Mouse (Mus musculus): ENCODE data around the gene Kif16b. TPM values are rescaled to one million over a fixed set of nuclear protein-coding genes. Genes with fewer than 3 reads are reported as not detected.

Gene Kif16b
- polyA plus RNA-seq, 1 experiment from 2014 or later, result 5.2 TPM

- Histone ChIP-seq H3K4me1 (ENCODE audit: control insufficient read depth, insufficient read depth, low read length) (no peaks in the 10 kb centered on the region), H3K27ac (ENCODE audit: low read depth, low read length) (no peak overlapping the region), H3K4me3 (ENCODE audit: low read depth, low read length) (no peak overlapping the region), H3K27me3 (ENCODE audit: control insufficient read depth, insufficient read depth, low read length) (no peaks in the 10 kb centered on the region), H3K9me3 (ENCODE audit: control insufficient read depth, low read length) (no peaks in the 10 kb centered on the region), H3K4me2 (no peak overlapping the region), H3K9ac (ENCODE audit: low read length) (no peak overlapping the region), H3K36me3 (ENCODE audit: control insufficient read depth, insufficient read depth, low read length) (no peaks in the 10 kb centered on the region)
- 81% methylated on average over 5 of the region's 5 CpGs for WGBS
- no peak for ATAC-seq (ENCODE audit: low FRiP score)
- DNase-seq (ENCODE audit: low spot score, missing footprints), result no peak
Observed at GRCm38 (mm10) chr2:142682965-142683709, 218.2 kb downstream of the Kif16b start.

DNA sequence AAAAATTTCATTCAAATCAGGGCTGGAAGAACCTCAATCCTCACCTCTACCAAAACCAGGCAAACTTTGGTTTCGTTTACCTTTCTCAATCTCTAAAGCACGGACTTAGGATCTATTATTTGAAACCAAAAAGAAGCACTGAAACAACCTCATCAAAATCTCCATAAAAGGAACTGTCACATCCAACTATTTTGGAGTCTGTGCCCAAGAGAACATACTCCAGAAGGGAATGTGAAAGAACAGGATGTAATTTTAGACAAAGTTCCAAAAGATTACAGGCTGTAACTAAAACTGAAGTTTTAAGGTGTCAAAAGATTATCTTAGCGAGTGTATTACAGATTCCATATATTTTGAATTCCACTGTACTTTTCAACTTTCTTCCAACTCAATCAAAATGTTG lies 232.9 kb downstream of the Kif16b start:
- ATAC-seq (ENCODE audit: low FRiP score), result no peak
- WGBS, result 86% methylated on average over 3 of the region's 3 CpGs

DNA sequence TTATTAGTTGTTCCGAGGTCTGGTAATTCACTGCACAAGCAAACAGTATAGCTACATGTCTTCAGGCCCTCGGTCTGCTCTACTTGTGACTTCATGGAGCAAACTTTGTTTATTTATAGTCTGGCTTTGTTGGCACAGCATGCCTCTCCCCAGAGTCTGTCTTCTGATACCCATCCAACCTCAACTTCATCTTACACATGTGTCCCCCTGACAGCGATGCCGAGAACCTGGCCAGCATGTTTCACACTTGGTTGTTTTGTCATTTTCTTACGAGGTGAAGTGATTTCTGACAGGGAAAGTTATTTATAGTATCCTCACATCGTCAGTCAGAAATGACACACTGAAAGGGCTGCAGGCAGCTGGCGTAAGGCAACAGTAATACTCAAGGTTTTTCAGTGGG lies 249.7 kb downstream of the Kif16b start:
- DNase-seq (ENCODE audit: low spot score, missing footprints) (no peak), ATAC-seq (ENCODE audit: low FRiP score) (no peak)
- Histone ChIP-seq H3K9ac (ENCODE audit: low read length) (no peak overlapping the region), H3K36me3 (ENCODE audit: control insufficient read depth, insufficient read depth, low read length) (no peaks in the 10 kb centered on the region), H3K4me1 (ENCODE audit: control insufficient read depth, insufficient read depth, low read length) (no peaks in the 10 kb centered on the region), H3K27me3 (ENCODE audit: control insufficient read depth, insufficient read depth, low read length) (no peaks in the 10 kb centered on the region), H3K4me3 (ENCODE audit: low read depth, low read length) (no peak overlapping the region), H3K27ac (ENCODE audit: low read depth, low read length) (no peak overlapping the region), H3K9me3 (ENCODE audit: control insufficient read depth, low read length) (no peaks in the 10 kb centered on the region), H3K4me2 (no peak overlapping the region)
- WGBS, result 83% methylated on average over 7 of the region's 7 CpGs

More for the DNA sequence above, 232.9 kb downstream of the Kif16b start:
- no peak for DNase-seq (ENCODE audit: low spot score, missing footprints)
- no peak overlapping the region for H3K4me2 ChIP-seq
- no peaks in the 10 kb centered on the region for H3K36me3 ChIP-seq (ENCODE audit: control insufficient read depth, insufficient read depth, low read length)
- no peak overlapping the region for H3K4me3 ChIP-seq (ENCODE audit: low read depth, low read length)
- H3K27ac ChIP-seq (ENCODE audit: low read depth, low read length), result no peak overlapping the region
- H3K27me3 ChIP-seq (ENCODE audit: control insufficient read depth, insufficient read depth, low read length), result no peaks in the 10 kb centered on the region
- no peaks in the 10 kb centered on the region for H3K4me1 ChIP-seq (ENCODE audit: control insufficient read depth, insufficient read depth, low read length)
- H3K9me3 ChIP-seq (ENCODE audit: control insufficient read depth, low read length), result no peaks in the 10 kb centered on the region
- no peak overlapping the region for H3K9ac ChIP-seq (ENCODE audit: low read length)

DNA sequence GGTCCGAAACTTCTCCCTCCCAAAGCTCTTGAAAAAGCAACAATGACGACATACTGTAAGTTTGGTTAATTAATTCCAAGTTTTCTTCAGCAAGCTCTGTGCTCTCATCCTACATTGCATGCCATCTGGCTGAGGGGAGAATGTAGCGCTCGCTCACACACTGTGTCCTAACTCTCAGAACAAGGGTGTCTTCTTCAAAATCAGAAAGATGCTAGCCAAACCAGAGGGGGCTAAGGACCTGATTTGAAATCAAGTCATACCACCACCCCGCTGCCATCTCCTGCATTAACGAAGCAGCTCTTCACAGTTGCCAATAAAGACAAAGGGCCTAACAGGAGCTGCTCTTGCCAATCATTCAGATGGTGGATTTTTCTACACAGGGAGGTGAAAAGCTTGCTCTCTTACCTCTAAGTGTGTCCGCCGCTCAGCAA lies 253.3 kb downstream of the Kif16b start:
- no peaks in the 10 kb centered on the region for H3K27me3 ChIP-seq (ENCODE audit: control insufficient read depth, insufficient read depth, low read length)
- H3K36me3 ChIP-seq (ENCODE audit: control insufficient read depth, insufficient read depth, low read length), result 0 out of 2 replicates have a peak, but pooled peaks cover 2% of the 10 kb centered on the region
- H3K9ac ChIP-seq (ENCODE audit: low read length), result no peak overlapping the region
- H3K27ac ChIP-seq (ENCODE audit: low read depth, low read length), result no peak overlapping the region
- H3K9me3 ChIP-seq (ENCODE audit: control insufficient read depth, low read length), result no peaks in the 10 kb centered on the region
- H3K4me1 ChIP-seq (ENCODE audit: control insufficient read depth, insufficient read depth, low read length), result no peaks in the 10 kb centered on the region
- no peak for DNase-seq (ENCODE audit: low spot score, missing footprints)
- no peak for ATAC-seq (ENCODE audit: low FRiP score)
- no peak overlapping the region for H3K4me2 ChIP-seq
- 88% methylated on average over 8 of the region's 8 CpGs for WGBS
- no peak overlapping the region for H3K4me3 ChIP-seq (ENCODE audit: low read depth, low read length)

DNA sequence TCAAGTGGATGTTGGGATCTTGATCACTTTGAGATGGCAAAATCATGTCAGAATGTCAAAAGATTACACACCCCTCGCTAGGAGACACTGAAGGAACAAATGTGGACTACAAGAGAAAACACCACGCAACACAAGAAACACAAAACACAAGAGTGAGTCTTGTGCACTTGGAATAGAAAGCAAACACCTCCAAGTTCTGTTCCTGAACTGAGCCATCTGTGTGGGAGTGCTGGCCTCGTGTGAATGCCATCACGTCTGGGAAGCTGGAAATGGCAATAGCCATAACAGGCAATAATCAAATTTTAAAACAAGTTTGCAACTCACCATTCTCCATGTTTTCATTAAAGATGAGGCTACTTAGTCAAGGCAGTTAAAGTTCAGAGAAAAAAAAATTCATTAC lies 254.5 kb downstream of the Kif16b start:
- H3K9me3 ChIP-seq (ENCODE audit: control insufficient read depth, low read length), result no peaks in the 10 kb centered on the region
- DNase-seq (ENCODE audit: low spot score, missing footprints) (no peak), ATAC-seq (ENCODE audit: low FRiP score) (no peak)
- H3K4me2 ChIP-seq, result no peak overlapping the region
- H3K36me3 ChIP-seq (ENCODE audit: control insufficient read depth, insufficient read depth, low read length), result 0 out of 2 replicates have a peak, but pooled peaks cover 2% of the 10 kb centered on the region
- no peak overlapping the region for H3K27ac ChIP-seq (ENCODE audit: low read depth, low read length)
- no peak overlapping the region for H3K4me3 ChIP-seq (ENCODE audit: low read depth, low read length)
- H3K9ac ChIP-seq (ENCODE audit: low read length), result no peak overlapping the region
- 90% methylated on average over 4 of the region's 4 CpGs for WGBS
- H3K4me1 ChIP-seq (ENCODE audit: control insufficient read depth, insufficient read depth, low read length), result no peaks in the 10 kb centered on the region
- H3K27me3 ChIP-seq (ENCODE audit: control insufficient read depth, insufficient read depth, low read length), result no peaks in the 10 kb centered on the region

- ATAC-seq (ENCODE audit: low FRiP score) (no peak), DNase-seq (ENCODE audit: low spot score, missing footprints) (no peak)
- H3K9me3 ChIP-seq (ENCODE audit: control insufficient read depth, low read length), result no peaks in the 10 kb centered on the region
- no peaks in the 10 kb centered on the region for H3K4me1 ChIP-seq (ENCODE audit: control insufficient read depth, insufficient read depth, low read length)
- WGBS, result 92% methylated on average over 2 of the region's 2 CpGs
- no peak overlapping the region for H3K4me3 ChIP-seq (ENCODE audit: low read depth, low read length)
- no peak overlapping the region for H3K4me2 ChIP-seq
- H3K27ac ChIP-seq (ENCODE audit: low read depth, low read length), result no peak overlapping the region
- 0 out of 2 replicates have a peak, but pooled peaks cover 2% of the 10 kb centered on the region for H3K36me3 ChIP-seq (ENCODE audit: control insufficient read depth, insufficient read depth, low read length)
- peaks cover 3% of the 10 kb centered on the region; the same call in 1 of the 2 replicates for H3K27me3 ChIP-seq (ENCODE audit: control insufficient read depth, insufficient read depth, low read length)
- no peak overlapping the region for H3K9ac ChIP-seq (ENCODE audit: low read length)
Observed at GRCm38 (mm10) chr2:142641766-142642165, 259.6 kb downstream of the Kif16b start.

- peak; percentile 74 for DNase-seq (ENCODE audit: low spot score, missing footprints)
Observed at GRCm38 (mm10) chr2:142635606-142636304, 265.6 kb downstream of the Kif16b start.

DNA sequence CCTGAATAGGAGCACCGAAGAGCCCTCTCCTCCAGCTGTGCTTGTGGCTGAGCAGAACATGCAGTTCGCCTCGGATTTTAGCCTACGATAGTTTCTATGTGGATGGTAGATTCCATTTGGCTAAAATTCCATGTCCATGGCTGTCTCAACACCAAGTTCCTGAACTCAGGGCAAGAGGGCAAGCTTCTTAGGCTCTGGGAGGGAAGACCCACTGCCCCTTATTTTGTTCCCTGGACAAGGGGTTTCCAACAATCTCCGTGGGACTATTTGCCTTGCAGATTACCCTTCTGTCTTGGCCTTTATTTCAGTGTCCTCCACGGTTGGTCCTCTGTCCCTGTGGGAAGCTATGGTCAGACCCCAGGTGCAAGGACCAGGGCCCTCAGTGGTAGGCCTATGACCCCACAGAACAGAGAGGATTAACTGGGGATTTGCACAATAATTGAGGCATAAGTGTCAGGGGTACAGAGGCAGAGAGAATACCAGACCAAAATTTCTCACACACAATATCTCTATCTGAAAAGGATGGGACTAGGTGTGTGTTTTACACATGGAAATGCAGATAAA lies 267.3 kb downstream of the Kif16b start:
- no peak overlapping the region for H3K4me3 ChIP-seq (ENCODE audit: low read depth, low read length)
- H3K4me2 ChIP-seq, result no peak overlapping the region
- WGBS, result 16% methylated on average over 6 of the region's 6 CpGs
- H3K9me3 ChIP-seq (ENCODE audit: control insufficient read depth, low read length), result no peaks in the 10 kb centered on the region
- peaks cover 22% of the 10 kb centered on the region for H3K4me1 ChIP-seq (ENCODE audit: control insufficient read depth, insufficient read depth, low read length)
- no peak overlapping the region for H3K9ac ChIP-seq (ENCODE audit: low read length)
- peaks cover 11% of the 10 kb centered on the region for H3K27me3 ChIP-seq (ENCODE audit: control insufficient read depth, insufficient read depth, low read length)
- peak; percentile 93 for ATAC-seq (ENCODE audit: low FRiP score)
- no peaks in the 10 kb centered on the region for H3K36me3 ChIP-seq (ENCODE audit: control insufficient read depth, insufficient read depth, low read length)
- peak overlapping the region; percentile 57; the same call in 1 of the 2 replicates for H3K27ac ChIP-seq (ENCODE audit: low read depth, low read length)
- peak; percentile 90 for DNase-seq (ENCODE audit: low spot score, missing footprints)

More at GRCm38 (mm10) chr2:142635606-142636304, 265.6 kb downstream of the Kif16b start:
- H3K4me1 ChIP-seq (ENCODE audit: control insufficient read depth, insufficient read depth, low read length), result peaks cover 22% of the 10 kb centered on the region
- no peak overlapping the region for H3K9ac ChIP-seq (ENCODE audit: low read length)
- H3K27ac ChIP-seq (ENCODE audit: low read depth, low read length), result no peak overlapping the region
- 67% methylated on average over 7 of the region's 7 CpGs for WGBS
- no peak for ATAC-seq (ENCODE audit: low FRiP score)
- peaks cover 5% of the 10 kb centered on the region for H3K27me3 ChIP-seq (ENCODE audit: control insufficient read depth, insufficient read depth, low read length)
- H3K4me2 ChIP-seq, result no peak overlapping the region
- no peak overlapping the region for H3K4me3 ChIP-seq (ENCODE audit: low read depth, low read length)
- H3K9me3 ChIP-seq (ENCODE audit: control insufficient read depth, low read length), result no peaks in the 10 kb centered on the region
- H3K36me3 ChIP-seq (ENCODE audit: control insufficient read depth, insufficient read depth, low read length), result no peaks in the 10 kb centered on the region

All from midbrain, embryonic 11.5 days (tissue).